Mouse (Mus musculus): ENCODE data around the gene Erbb3.
"Not testable (repeated sequence)": the region's sequence is repeated elsewhere in the genome, so short reads cannot be mapped to it uniquely, and the experiment has no call there.

Erbb3 gene

DNA sequence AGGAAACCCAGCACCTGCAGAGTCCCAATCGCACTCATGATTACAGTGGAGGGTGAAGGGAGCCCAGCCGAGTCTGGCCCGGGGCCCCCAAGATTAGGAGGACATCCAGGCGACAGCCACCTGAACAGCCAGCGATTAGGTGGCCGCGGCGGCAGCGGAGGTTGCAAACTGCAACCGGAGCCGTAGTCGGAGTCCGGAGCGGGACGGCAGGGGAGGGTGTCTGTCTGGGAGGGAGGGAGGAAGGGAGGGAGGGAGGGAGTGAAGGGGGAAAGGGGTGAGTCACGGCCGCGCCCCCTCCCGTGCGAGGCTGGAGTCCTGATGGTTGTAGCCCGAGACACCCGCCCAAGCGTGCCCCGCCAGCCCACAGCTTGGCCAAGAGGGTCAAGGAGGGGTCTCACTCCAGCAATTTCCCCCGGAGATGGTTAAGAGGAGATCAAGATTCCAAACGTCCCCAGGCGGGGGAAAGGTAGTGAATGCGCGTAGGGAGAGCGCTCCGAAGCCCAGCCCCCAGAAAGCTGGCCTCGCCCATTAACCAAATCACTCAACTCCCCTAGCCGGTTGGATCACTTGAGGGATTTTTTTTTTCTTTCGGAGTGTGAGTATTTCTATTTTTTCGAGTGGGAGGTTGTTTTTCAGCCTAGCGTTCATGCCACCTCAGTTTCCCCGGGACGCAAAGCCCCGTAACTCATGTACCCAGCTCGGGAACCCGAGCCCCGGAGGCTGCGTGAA is at the start of gene Erbb3:
Gene Erbb3, minus strand, starts transcription at position 189 of the 729 bp plus-strand sequence.
- peak; percentile 83 for DNase-seq

DNA sequence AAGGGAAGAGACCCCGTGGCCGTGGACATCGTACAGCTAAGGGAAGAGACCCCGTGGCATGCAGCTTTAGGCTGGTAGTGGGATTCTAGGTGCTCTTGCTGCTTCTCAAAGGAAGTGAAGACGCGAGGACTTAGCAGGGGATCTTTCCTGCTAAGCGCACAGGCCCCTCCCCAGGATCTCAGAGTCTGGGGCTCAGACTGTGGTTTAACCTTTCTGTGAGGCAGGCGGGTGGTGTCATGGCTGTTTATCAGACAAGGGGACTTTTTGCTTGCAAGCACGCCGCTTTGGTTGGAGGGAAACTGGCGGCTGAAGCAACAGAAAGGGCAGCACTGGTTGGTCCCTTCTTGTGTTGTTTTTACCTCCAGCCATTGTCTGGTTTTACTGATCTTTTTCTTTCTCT is 47.6 kb upstream of the Erbb3 start:
- no peak for DNase-seq

DNA sequence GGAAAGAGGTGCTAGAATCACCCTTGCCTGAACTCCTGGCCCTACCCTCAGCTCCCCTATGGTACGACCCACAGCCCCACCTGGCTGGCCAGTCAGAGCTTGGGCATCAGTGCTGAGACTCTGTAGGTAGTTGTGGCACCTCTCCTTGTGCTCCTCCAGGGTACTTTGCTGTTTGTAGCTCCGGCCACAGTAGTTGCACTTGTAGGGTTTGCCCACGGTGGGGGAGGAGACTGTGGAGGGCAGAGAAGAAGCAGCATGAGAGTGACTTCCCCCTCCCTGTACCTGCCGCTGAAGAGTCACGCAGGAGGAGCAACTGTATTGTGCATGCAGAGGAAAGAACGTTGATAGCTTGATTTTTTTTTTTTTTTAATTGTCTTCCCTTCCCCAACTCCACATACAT is 47.1 kb upstream of the Erbb3 start:
- no peak for DNase-seq

DNA sequence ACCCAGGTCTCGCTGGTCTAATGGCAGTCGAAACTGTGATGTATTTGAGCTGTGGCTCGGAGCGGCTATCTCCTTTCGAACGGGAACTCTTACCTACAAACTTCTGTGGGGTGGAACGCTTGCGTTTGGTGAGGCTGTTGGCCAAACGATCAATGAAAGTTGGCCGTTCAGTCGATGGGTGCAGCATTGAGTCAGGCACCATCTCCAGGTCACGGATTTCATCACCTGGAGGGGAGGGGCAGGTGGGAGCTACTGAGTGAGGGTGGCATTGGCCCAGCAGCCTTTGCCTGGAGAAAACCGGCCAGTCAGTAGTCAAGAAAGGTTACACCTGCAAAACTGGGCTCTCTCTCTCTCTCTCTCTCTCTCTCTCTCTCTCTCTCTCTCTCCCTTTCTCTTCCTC is 46.2 kb upstream of the Erbb3 start:
- DNase-seq, result no peak

DNA sequence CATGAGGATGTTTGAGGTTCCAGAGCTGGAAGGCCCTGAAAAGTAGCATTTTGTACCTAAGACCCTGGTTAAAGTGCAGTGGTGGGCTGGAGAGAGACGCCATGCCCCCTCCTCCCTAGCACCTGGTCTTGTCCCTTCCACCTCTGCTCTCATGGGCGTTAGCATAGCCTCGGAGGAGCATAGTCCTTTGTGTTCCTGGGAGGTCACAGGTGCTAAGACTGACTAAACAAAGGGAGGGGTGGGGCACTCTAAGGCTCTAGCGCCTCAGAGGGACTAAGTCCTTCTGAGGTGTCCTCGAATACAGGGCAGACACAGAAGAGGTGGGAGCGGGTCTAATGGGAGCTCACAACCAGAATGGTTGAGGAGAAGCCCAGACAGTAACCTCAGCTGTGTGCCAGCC is 42.1 kb upstream of the Erbb3 start:
- DNase-seq, result no peak

DNA sequence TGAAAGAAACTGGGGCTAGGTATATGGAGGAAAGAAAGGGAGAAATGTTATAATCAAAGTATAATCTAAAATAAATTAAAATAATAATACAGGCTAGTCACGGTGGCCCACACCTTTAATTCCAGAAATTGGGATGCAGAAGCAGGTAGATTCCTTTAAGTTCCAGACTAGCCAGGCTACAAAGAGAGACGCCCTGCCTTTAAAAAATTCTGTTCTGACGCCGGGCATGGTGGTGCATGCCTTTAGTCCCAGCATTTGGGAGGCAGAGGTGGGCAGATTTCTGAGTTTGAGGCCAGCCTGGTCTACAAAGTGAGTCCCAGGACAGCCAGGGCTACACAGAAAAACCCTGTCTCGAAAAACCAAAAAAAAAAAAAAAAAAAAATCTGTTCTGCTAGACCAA is 40.9 kb upstream of the Erbb3 start:
- DNase-seq, result not testable (repeated sequence)

DNA sequence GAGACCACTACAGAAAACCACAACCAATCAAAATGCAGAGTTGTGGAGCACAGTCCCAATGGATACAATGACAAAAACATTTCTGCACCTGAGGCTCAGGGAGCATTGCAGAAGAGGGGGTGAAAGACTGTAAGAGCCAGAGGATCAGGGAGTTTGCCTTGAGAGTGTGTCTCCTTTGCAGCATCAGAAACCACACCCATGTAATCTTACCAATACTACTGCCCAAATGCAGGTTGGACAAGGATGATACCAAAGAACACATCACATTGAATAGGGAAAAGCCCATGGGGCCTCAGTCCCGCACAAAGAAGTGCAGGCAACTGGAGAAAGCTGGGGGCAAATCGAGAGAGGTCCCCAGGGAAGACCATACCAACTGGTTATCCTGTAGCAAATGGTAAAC is 40.3 kb upstream of the Erbb3 start:
- DNase-seq, result no peak

DNA sequence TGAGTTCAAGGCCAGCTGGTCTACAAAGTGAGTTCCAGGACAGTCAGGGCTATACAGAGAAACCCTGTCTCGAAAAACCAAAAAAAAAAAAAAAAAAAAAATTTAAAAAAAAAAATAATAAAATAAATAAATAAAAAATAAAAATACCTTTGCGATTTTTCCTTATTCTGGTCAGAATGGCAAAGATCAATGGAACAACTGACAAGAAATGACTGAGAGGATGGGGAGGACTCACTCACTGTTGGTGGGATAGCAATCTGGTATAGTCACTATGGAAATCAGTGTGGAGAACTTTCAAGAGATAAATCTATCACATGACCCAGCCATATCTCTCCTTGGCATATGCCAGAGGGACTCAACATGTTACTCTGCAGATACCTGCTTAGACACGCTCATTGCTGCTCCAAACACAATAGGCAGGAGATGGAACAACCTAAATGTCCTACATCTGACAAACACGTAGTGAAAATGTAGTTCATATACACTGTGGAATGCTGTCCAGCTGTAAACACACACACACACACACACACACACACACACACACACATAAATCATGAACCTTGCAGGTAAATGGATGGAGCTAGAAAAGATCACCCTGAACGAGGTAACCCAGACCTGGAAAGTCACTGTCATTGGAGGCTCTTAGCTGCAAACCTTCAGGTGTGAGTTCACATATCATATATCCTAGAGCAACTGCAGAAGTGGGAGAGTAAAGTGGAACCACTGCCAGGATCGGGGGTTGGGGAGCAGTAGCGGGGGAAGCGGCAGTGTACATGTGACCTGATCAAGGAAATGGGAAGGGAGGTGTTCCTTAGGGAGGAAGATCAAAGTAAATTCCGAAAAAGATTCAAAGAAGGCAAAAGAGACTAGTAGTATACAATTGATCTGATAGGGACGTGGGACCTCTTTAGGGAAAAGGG is 38.2 kb upstream of the Erbb3 start:
- no peak for DNase-seq

DNA sequence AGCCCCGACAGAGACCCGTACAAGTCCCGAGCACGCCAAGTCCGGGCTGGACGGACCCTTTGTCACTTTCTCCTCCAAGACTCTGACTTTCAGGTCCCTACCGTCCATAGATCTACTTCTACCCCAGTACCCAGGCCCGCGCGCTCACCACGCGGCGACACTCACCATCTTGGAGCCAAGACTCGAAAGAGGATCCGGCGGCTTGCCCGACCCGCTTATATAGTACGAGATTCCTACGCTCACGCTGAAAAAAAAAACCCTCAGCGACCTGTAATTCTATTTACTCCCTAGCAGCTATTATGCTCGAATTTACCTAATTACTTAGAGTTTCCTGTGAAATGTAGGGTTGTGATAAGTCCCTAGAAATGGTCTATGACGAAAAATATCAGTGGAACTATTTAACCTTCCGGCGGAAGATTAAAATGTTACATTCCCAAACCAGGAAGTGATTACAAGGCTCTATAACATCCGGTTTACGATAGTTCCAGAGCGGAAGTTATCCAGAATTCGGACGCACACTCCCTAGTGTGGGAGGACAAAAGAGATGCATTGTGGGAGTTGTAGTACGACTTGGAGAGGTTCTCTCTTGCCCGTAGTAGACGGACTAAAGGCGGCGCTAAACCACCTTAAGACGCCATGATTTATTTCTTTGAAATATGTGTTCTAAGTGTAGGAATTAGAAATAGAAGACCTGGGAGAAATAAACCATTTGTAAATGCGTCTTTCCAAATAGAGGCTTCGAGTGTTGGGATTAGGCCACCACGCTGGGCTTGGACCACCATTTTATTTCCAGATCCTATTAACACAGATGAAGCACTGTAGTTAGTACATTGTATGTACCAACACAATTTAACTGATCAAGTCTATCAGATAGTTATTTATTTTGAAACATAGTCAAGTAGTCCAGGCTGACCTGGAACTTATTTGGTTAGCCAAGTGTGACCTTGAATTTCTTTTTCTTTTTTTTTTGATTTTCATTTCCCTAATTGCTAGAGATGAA is 37.2 kb upstream of the Erbb3 start, which contains the start of gene Rps26:
Gene Rps26, minus strand, starts transcription at position 437 of the 1,000 bp plus-strand sequence.
- peak; percentile 94 for DNase-seq

DNA sequence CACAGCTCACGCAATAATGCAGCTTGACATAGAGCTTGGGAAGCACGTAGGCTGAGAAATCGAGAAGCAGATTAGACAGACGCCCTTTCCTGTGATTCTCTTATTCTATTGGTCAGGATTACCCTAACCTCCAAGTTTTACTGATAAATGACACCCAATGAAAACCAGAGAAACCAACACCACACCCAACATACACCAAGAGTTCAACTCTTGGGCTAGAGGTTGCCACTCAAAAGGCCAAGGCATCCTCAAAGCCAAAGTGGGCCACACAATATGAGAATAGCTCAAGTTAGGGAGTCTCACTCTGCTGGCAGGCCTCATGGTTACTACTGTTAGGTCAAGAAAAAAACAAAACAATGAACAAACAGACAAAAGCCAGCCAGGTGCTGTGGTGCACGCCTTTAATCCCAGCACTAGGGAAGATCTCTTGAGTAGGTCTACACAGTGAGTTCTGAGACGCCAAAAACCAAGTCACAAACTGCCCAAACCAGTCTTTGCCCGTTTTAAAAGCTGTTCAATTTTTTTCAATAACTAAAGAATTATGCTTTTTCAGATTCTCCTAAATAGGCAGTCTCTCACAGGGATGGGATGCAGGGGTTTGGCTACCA is 35.9 kb upstream of the Erbb3 start:
- DNase-seq, result no peak

DNA sequence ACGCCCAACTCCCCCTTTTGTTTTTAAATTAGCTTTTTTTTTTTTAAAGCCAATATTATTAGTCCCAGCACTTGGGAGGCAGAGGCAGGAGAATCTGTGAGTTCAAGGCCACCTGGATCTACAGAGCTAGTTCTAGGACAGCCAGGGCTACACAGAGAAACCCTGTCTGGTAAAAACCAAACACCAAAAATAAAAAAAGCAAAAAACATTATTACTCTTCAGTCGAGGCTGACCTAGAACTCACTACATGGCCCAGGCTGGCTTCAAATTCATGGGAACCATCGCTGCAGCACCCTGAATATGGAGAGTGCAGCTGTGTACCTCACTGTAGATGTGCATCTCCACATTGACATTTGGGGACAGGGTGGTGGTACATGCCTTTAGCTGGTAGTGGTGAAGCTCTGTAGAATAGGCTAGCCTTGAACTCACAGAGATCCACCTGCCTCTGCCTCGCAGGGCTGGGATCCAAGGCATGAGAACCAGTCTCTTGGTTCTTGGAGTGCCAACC is 33.7 kb upstream of the Erbb3 start:
- DNase-seq, result not testable (repeated sequence)

DNA sequence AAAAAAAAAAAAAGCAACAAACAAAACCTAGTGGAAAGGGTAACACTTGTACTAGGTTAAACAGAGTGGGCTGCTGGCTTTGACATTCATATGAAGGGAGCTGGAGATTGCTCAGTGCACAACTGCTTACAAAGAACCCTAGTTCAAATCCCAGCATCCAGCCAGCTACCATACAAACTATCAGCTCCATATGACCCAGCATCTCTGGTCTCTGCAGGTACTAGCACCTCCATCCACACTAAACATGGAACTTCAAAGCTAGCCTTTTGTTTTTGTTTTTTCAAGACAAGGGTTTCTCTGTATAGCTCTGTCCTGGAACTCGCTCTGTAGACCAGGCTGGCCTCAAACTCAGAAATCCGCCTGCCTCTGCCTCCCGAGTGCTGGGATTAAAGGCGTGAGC is 33.2 kb upstream of the Erbb3 start:
- DNase-seq, result no peak

DNA sequence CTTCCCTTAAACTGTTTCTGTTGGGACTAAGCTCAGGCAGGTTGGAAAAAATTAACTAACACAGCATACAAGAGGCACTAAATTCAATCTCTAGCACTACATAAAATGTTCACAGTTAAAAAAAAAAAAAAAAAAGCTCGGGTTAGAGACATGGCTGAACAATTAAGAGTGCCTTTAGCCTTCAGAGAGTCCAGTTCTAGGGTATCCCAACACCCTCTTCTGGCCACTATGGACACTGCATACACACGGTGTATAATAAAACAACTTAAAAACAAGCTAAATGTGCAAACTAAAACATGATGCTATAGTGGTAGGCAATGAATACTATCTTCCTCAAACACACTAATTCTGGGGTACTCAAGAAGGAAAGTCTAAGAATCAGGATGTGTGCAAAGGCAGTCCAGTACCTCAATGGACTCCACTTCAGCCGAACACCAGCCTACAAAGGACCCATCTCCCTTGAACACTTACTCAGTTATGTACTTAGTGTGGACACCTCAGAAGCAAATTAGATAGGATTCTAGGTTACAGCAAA is 32.6 kb upstream of the Erbb3 start:
- DNase-seq, result no peak

DNA sequence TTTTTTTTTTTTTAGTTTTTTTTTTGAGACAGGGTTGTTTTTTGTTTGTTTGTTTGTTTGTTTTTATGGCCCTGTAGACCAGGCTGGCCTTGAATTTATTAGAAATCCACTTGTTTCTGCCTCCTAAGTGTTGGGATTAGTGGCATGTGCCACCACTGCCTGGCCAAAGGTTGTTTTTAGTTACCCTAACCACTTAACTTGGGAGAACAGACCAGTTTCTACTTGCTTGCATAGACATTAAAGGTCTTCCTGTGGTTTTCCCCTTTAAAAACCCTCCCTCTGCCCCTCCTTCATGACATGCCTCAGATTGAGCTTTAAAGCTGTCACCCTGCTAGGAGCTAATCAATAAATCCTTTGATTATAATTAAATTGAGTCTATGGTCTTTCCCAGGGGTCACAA is 30.8 kb upstream of the Erbb3 start:
- DNase-seq, result no peak

DNA sequence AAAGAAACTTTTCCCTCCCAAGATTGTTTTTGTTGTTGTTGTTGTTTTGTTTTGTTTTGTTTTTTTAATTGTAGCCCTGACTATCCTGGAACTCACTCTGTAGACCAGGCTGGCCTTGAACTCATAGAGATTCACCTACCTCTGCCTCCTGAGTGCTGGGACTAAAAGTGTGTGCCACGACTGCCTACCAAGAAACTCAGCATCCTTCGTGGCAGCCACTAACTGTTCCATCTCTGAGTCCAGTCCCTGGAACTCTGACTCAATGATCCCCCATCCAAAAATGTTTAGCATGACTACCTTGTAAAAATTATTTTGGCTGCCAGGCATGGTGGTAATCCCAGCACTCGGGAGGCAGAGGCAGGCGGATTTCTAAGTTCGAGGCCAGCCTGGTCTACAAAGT is 29.7 kb upstream of the Erbb3 start:
- DNase-seq, result not testable (repeated sequence)

DNA sequence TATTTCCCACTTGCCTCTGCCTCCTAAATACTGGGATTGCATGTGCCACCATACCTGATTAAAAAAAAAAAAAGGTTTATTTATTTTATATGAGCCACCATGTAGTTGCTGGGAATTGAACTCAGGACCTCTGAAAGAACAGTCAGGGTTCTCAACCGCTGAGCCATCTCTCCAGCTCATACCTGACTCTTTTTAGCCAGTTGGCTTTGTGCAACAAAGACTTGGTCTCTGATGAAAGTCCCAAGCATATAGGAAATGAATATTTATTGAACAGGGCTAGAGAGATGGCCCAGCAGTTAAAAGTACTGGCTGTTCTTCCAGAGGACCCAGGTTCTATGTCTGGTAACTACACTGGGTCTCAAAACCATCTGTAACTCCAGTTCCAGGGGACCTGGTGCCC is 29.1 kb upstream of the Erbb3 start:
- DNase-seq, result no peak

DNA sequence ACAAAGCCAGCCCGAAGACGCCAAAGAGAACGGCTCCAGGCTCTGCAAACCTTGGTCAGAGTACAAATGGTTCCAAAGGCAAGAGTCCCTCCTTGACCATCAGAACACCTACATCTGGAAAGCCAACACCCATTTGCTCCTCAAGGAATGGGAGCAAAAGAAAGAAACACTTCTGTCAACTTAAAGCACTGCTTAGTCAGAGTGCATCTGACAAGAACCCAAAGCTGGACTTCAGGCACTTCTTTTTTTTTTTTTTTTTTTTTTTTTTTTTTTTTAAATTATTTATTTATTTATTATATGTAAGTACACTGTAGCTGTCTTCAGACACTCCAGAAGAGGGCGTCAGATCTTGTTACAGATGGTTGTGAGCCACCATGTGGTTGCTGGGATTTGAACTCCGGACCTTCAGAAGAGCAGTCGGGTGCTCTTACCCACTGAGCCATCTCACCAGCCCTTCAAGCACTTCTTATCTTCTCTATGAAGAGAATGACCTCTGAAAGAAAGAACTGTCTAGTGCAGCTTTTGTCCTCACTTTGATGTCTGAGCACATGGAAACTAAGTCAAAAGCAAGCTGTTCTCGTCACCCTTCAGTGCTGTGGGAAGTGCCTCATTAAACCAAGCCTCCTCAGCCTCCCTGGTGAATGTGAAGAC is 26.5 kb upstream of the Erbb3 start:
- not testable (repeated sequence) for DNase-seq

DNA sequence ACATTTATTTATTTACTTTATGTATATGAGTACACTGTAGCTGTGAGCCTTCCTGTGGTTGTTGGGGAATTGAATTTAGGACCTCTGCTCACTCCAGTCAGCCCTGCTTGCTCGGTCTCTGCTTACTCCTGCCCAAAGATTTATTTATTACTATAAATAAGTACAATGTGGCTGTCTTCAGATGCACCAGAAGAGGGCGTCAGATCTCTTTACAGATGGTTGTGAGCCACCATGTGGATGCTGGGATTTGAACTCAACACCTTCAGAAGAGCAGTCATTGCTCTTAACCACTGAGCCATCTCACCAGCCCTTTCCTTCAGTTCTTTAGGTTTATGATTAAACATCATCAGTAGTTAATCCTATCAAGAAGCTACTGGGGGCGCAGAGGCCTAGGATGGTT is 25.5 kb upstream of the Erbb3 start:
- DNase-seq, result no peak

DNA sequence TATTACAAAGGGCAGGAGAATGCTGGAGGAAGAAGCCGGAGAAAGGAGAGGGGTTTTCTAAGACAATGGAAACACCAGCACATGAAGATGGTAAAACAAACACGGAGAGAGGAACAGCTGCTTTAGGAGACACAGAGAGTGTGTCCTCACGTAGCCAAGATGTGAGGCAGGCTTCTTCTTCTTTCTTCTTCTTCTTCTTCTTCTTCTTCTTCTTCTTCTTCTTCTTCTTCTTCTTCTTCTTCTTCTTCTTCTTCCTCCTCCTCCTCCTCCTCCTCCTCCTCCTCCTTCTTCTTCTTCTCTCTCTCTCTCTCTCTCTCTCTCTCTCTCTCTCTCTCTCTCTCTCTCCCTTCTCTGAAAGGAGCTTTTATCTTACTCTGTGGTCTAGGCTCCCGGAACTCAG is 24.4 kb upstream of the Erbb3 start:
- not testable (repeated sequence) for DNase-seq

DNA sequence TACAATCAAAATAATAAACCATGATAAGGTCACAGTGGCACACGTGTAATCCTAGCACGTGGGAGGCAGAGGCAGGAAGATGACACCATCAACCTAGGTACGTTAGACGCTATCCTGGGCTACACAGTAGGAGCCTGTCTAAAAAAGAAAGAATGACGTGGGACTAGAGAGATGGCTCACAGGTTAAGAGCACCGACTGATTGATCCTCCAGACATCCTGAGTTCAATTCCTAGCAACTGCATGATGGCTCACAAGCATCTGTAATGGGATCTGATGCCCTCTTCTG is 23.6 kb upstream of the Erbb3 start:
- no peak for DNase-seq

DNA sequence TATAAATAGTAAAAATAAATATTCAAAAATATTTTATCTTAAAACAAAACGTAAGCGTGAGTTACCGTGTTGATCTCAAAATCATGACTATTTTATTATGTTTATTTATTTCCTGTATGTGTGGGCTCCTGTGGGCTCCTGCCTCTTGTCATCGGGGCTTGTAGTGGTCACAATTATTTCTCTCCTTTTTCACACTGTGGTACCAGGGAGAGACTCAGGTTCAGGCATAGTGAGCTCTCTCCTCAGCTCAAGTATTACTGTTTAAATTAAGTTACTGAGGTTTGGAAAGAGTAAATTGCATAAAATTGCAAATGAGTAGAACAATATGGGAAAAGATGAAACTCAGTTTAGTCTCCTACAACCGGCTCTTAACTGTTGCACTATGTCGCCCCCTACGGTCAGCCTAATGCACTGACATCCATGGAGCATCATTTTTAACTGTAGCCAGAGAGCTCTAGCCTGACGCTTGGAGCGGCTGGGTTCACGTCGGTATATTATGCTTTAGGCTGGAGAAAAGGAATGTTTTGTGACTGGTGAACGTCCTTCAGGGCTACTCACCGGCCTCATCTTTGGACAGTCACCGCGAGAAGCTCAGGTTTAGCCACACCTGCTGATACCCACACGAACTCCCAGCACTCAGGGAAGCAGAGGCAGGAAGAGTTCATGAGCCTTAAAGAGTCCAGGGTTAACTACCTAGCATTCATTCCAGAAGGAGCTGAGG is 23.1 kb upstream of the Erbb3 start:
- peak; percentile 81 for DNase-seq

Measured in kidney, postnatal 14 days (tissue).